28 mouse cellular contexts compared by ENCODE assay signal in genomic region chr19:11343147-11343546, GRCm38 (mm10). TPM values are rescaled to one million over a fixed set of nuclear protein-coding genes. Genes with fewer than 3 reads are reported as not detected.
A peak's percentile ranks its signal among the peaks of the same experiment; 100 is the strongest.
DNase-seq lines count a peak whose midpoint lies in the region; ATAC-seq and TF ChIP-seq lines count a peak whose summit lies in the region.
"Had no signal": no experiment of that assay in that cellular context is flagged by ENCODE, and none has a peak within 500 bp of the region (broad histone marks: within the 10 kb centered on the region; RNA-seq: fewer than 3 reads in every experiment).

No protein-coding gene starts in this region.

- peak overlapping the region; percentile 43 for H3K27ac ChIP-seq in bone marrow macrophage, adult 2 months (ENCODE audit: insufficient read depth, low read depth, low read length)
- peak overlapping the region; percentile 55 for H3K27ac ChIP-seq in macrophage
- H3K27ac ChIP-seq: embryonic facial prominence, embryonic 10.5 days; embryonic facial prominence, embryonic 12.5 days; forebrain, embryonic 13.5 days; forebrain, embryonic 15.5 days had no signal

- H3K4me3 ChIP-seq in bone marrow macrophage, adult 2 months (ENCODE audit: insufficient read depth, low read length) = no peak overlapping the region
- no peak overlapping the region for H3K4me3 ChIP-seq in macrophage (ENCODE audit: inconsistent target)
- H3K4me3 ChIP-seq: embryonic facial prominence, embryonic 10.5 days; embryonic facial prominence, embryonic 12.5 days; forebrain, embryonic 13.5 days; forebrain, embryonic 15.5 days had no signal

- no peaks in the 10 kb centered on the region for H3K79me2 ChIP-seq in macrophage (ENCODE audit: inconsistent target)

- no peak for TF ChIP-seq POLR2A in bone marrow macrophage, adult 2 months (IDR thresholded peaks at IDR 0.05; ENCODE audit: borderline replicate concordance, low read depth, low read length)

- H3K36me3 ChIP-seq in macrophage (ENCODE audit: inconsistent target) = no peaks in the 10 kb centered on the region
- H3K36me3 ChIP-seq: embryonic facial prominence, embryonic 10.5 days; embryonic facial prominence, embryonic 12.5 days; forebrain, embryonic 15.5 days; G1E had no signal

- peaks cover 7% of the 10 kb centered on the region for H3K4me1 ChIP-seq in bone marrow macrophage, adult 2 months (ENCODE audit: control insufficient read depth, insufficient read depth, low read length)
- H3K4me1 ChIP-seq: embryonic facial prominence, embryonic 12.5 days; forebrain, embryonic 13.5 days; forebrain, embryonic 15.5 days had no signal

- no peak for DNase-seq in T-cell, adult 2 months (ENCODE audit: low spot score)
- no peak for DNase-seq in ovary, postnatal 36 days (ENCODE audit: low spot score)
- DNase-seq in kidney, postnatal 25 days = no peak
- DNase-seq: adrenal gland, adult 2 months; adrenal gland, postnatal 10 days; adrenal gland, postnatal 25 days; B cell, adult 2 months; cerebellum, adult 11-12 months; cerebellum, adult 2 months; cerebellum, adult 9-10 months; cerebellum, postnatal 10 days; cerebellum, postnatal 25 days; forebrain, postnatal 0 days had no signal

- ATAC-seq in megakaryocyte progenitor cell, adult 5-6 weeks (replicated peaks; ENCODE audit: poor library complexity) = 0 out of 2 replicates have a peak, but pooled peaks have one; percentile 23
- ATAC-seq: CD4-positive, CD25-positive, alpha-beta regulatory T cell, adult 4 months; forebrain, embryonic 13.5 days; forebrain, embryonic 15.5 days; forebrain, postnatal 0 days; Patski had no signal

- no peak for TF ChIP-seq CTCF in bone marrow macrophage, adult 2 months (IDR thresholded peaks at IDR 0.05; ENCODE audit: low read depth, low read length)

RNA-seq across cellular contexts. Expression of gene Ms4a7, which starts 7.2 kb away (rescaled TPM):
- polyA plus RNA-seq in bone marrow macrophage, adult 2 months (2012; ENCODE audit: insufficient read depth, insufficient read length, missing spikeins) = 2,313 and 2,384 TPM in 2 replicates
- 1,000 to 10,000 TPM in 13 of 26 experiments, 100 to 1,000 TPM in 13; 303 to 1,575 (median 1,009) TPM for total RNA-seq in macrophage (2018; cell fraction: chromatin; rRNA removed)
- 1,000 to 10,000 TPM in 25 of 26 experiments, 100 to 1,000 TPM in 1; 984 to 1,503 (median 1,237) TPM for total RNA-seq in macrophage (2018; cell fraction: cytosol; rRNA removed)
- total RNA-seq in macrophage (2018; cell fraction: nucleus; rRNA removed) = 1,000 to 10,000 TPM in 23 of 26 experiments, 100 to 1,000 TPM in 3; 589 to 1,469 (median 1,159) TPM
- 1,229 to 1,780 TPM (median 1,290 TPM) in 3 replicates for polyA plus RNA-seq in macrophage (2018)
- total RNA-seq in megakaryocyte progenitor cell, adult 5-6 weeks (2015) = not detected in 2 replicates
- total RNA-seq in megakaryocyte progenitor cell, adult 5-6 weeks (2017) = 0.64 TPM in 1 of 2 replicates, not detected in the other
- polyA plus RNA-seq: CD4-positive, CD25-positive, alpha-beta regulatory T cell, adult 4 months; G1E had no signal

RNA-seq across cellular contexts. Expression of gene Ms4a14, which starts 28.9 kb away (rescaled TPM):
- 136 and 161 TPM in 2 replicates for polyA plus RNA-seq in bone marrow macrophage, adult 2 months (2012; ENCODE audit: insufficient read depth, insufficient read length, missing spikeins)
- total RNA-seq in macrophage (2018; cell fraction: chromatin; rRNA removed) = 100 to 1,000 TPM; 120 to 991 (median 624) TPM
- 100 to 1,000 TPM in 2 of 26 experiments, 10 to 100 TPM in 24; 24.9 to 106 (median 61.5) TPM for total RNA-seq in macrophage (2018; cell fraction: cytosol; rRNA removed)
- 100 to 1,000 TPM; 172 to 781 (median 506) TPM for total RNA-seq in macrophage (2018; cell fraction: nucleus; rRNA removed)
- 36.7 to 102 TPM (median 69.8 TPM) in 3 replicates for polyA plus RNA-seq in macrophage (2018)
- total RNA-seq in megakaryocyte progenitor cell, adult 5-6 weeks (2015) = not detected in 2 replicates
- not detected in 2 replicates for total RNA-seq in megakaryocyte progenitor cell, adult 5-6 weeks (2017)
- total RNA-seq: adrenal gland, postnatal 10 days; adrenal gland, postnatal 25 days; CH12.LX; forebrain, postnatal 0 days had no signal
- polyA plus RNA-seq: CD4-positive, CD25-positive, alpha-beta regulatory T cell, adult 4 months; embryonic facial prominence, embryonic 10.5 days; embryonic facial prominence, embryonic 12.5 days; forebrain, embryonic 11.5 days; forebrain, embryonic 13.5 days; G1E had no signal

RNA-seq across cellular contexts. Expression of gene Ms4a4a, which starts 32.2 kb away (rescaled TPM):
- 434 TPM in 2 replicates for polyA plus RNA-seq in bone marrow macrophage, adult 2 months (2012; ENCODE audit: insufficient read depth, insufficient read length, missing spikeins)
- 100 to 1,000 TPM in 14 of 26 experiments, 10 to 100 TPM in 12; 31.7 to 275 (median 102) TPM for total RNA-seq in macrophage (2018; cell fraction: chromatin; rRNA removed)
- 100 to 1,000 TPM; 219 to 786 (median 517) TPM for total RNA-seq in macrophage (2018; cell fraction: cytosol; rRNA removed)
- 100 to 1,000 TPM; 115 to 503 (median 234) TPM for total RNA-seq in macrophage (2018; cell fraction: nucleus; rRNA removed)
- 260 to 797 TPM (median 552 TPM) in 3 replicates for polyA plus RNA-seq in macrophage (2018)
- 0.49 TPM in 1 of 2 replicates, not detected in the other for total RNA-seq in megakaryocyte progenitor cell, adult 5-6 weeks (2015)
- not detected in 2 replicates for total RNA-seq in megakaryocyte progenitor cell, adult 5-6 weeks (2017)
- total RNA-seq: CH12.LX; forebrain, postnatal 0 days; G1E had no signal
- polyA plus RNA-seq: G1E, Patski had no signal

RNA-seq across cellular contexts. Expression of gene Ms4a5, which starts 59.5 kb away (rescaled TPM):
- not detected in 2 replicates for polyA plus RNA-seq in bone marrow macrophage, adult 2 months (2012; ENCODE audit: insufficient read depth, insufficient read length, missing spikeins)
- not detected for total RNA-seq in macrophage (2018; cell fraction: chromatin; rRNA removed)
- not detected for total RNA-seq in macrophage (2018; cell fraction: cytosol; rRNA removed)
- total RNA-seq in macrophage (2018; cell fraction: nucleus; rRNA removed) = not detected
- polyA plus RNA-seq in macrophage (2018) = not detected in 3 replicates
- not detected in 2 replicates for total RNA-seq in megakaryocyte progenitor cell, adult 5-6 weeks (2015)
- total RNA-seq in megakaryocyte progenitor cell, adult 5-6 weeks (2017) = not detected in 2 replicates
- total RNA-seq: adrenal gland, adult 2 months; adrenal gland, postnatal 10 days; adrenal gland, postnatal 25 days; adrenal gland, postnatal 4 days; CH12.LX; forebrain, postnatal 0 days had no signal
- polyA plus RNA-seq: adrenal gland, adult 2 months; CD4-positive, CD25-positive, alpha-beta regulatory T cell, adult 4 months; cerebellum, adult 2 months; cortical plate, adult 2 months; embryonic facial prominence, embryonic 10.5 days; embryonic facial prominence, embryonic 12.5 days; embryonic facial prominence, embryonic 14.5 days; forebrain, embryonic 11.5 days; forebrain, embryonic 13.5 days; forebrain, embryonic 15.5 days; forebrain, postnatal 0 days; G1E; Patski had no signal
